Comparison of ENCODE assay signal across 7 mouse cellular contexts in genomic region chr7:44641887-44642286, GRCm38 (mm10). TPM values are rescaled to one million over a fixed set of nuclear protein-coding genes. Genes with fewer than 3 reads are reported as not detected.
DNase-seq lines count a peak whose midpoint lies in the region; ATAC-seq and TF ChIP-seq lines count a peak whose summit lies in the region.

No protein-coding gene starts in this region.

- no peak overlapping the region for H3K9ac ChIP-seq in intestine, postnatal 0 days (ENCODE audit: low read depth, low read length)

- no peak overlapping the region for H3K4me2 ChIP-seq in intestine, postnatal 0 days (replicated peaks; ENCODE audit: low read depth)

- H3K36me3 ChIP-seq in G1E (replicated peaks) = no peaks in the 10 kb centered on the region
- H3K36me3 ChIP-seq in intestine, postnatal 0 days (ENCODE audit: control insufficient read depth, insufficient read depth) = peaks cover 49% of the 10 kb centered on the region

- 31% methylated on average over 8 of the region's 8 CpGs for WGBS in intestine, postnatal 0 days

- H3K27ac ChIP-seq in intestine, postnatal 0 days (ENCODE audit: low read depth, low read length) = no peak overlapping the region

- H3K4me3 ChIP-seq in G1E (ENCODE audit: low read depth, low read length) = no peak overlapping the region
- H3K4me3 ChIP-seq in intestine, postnatal 0 days (ENCODE audit: low read depth, low read length) = no peak overlapping the region

- peaks cover 10% of the 10 kb centered on the region for H3K27me3 ChIP-seq in G1E (ENCODE audit: insufficient read depth, low read length)
- H3K27me3 ChIP-seq in intestine, postnatal 0 days (replicated peaks; ENCODE audit: control insufficient read depth, insufficient read depth, low read length) = no peaks in the 10 kb centered on the region

- DNase-seq in left cerebral cortex, adult 18-20 months (ENCODE audit: low spot score in 2 of 2) = peak; percentile 48 to 67
- DNase-seq in left cerebral cortex, adult 11 months (ENCODE audit: low spot score) = no peak
- peak; percentile 32 for DNase-seq in G1E (ENCODE audit: low spot score)
- peak; percentile 49 to 68 for DNase-seq in adrenal gland, postnatal 36 days
- DNase-seq in spleen, postnatal 36 days (ENCODE audit: low spot score in 2 of 2) = peak; percentile 18 to 34
- DNase-seq in urinary bladder, adult 18-20 months (ENCODE audit: low spot score in 2 of 2) = no peak

- H3K4me1 ChIP-seq in G1E (ENCODE audit: insufficient read depth, low read depth, low read length) = peaks cover 3% of the 10 kb centered on the region; the same call in 1 of the 2 replicates
- H3K4me1 ChIP-seq in intestine, postnatal 0 days (replicated peaks; ENCODE audit: control insufficient read depth, insufficient read depth, low read length) = no peaks in the 10 kb centered on the region

- ATAC-seq in G1E (ENCODE audit: extremely low read depth, insufficient number of reproducible peaks, low FRiP score, poor library complexity, severe bottlenecking) = no peak
- ATAC-seq in intestine, postnatal 0 days = no peak

- TF ChIP-seq CTCF in G1E (IDR thresholded peaks at IDR 0.05; ENCODE audit: low read depth, low read length) = peak; percentile 61; the same call in 1 of the 2 replicates
- peak; percentile 68 for TF ChIP-seq CTCF in intestine, postnatal 0 days (IDR thresholded peaks at IDR 0.05; ENCODE audit: low read depth)

- H3K9me3 ChIP-seq in G1E (replicated peaks) = no peaks in the 10 kb centered on the region
- no peaks in the 10 kb centered on the region for H3K9me3 ChIP-seq in intestine, postnatal 0 days (ENCODE audit: control insufficient read depth)

RNA-seq across cellular contexts. Expression of gene Myh14, which starts 28.8 kb away (rescaled TPM):
- 10 to 100 TPM; 22.4 to 24.4 TPM for total RNA-seq in left cerebral cortex, adult 18-20 months (2021)
- total RNA-seq in G1E (2014; fragmentation: Nextera tagmentation) (not detected in 2 replicates), G1E (2017) (not detected in 2 replicates)
- not detected in 2 replicates for polyA plus RNA-seq in G1E (2012)
- total RNA-seq in adrenal gland, postnatal 36 days (2021) = 1 to 10 TPM; 3.0 to 4.9 TPM
- 114 and 141 TPM in 2 replicates for polyA plus RNA-seq in intestine, postnatal 0 days (2015; fragmentation: Nextera tagmentation; extraction: Ambion mirVana)

RNA-seq across cellular contexts. Expression of gene Kcnc3, which starts 51.4 kb away (rescaled TPM):
- 100 to 1,000 TPM in 1 of 2 experiments, 10 to 100 TPM in 1; 94.5 to 111 TPM for total RNA-seq in left cerebral cortex, adult 18-20 months (2021)
- total RNA-seq in G1E (2014; fragmentation: Nextera tagmentation) = 0.53 TPM in 1 of 2 replicates, not detected in the other
- total RNA-seq in G1E (2017) = 0.05 TPM in 1 of 2 replicates, not detected in the other
- not detected in 2 replicates for polyA plus RNA-seq in G1E (2012)
- 1 to 10 TPM; 2.6 to 3.9 TPM for total RNA-seq in adrenal gland, postnatal 36 days (2021)
- polyA plus RNA-seq in intestine, postnatal 0 days (2015; fragmentation: Nextera tagmentation; extraction: Ambion mirVana) = 0.20 TPM in 2 replicates

Comparison
In these comparisons a context has a peak if more than half of its experiments do, and no peak if none do; other contexts are left out.
1. DNase-seq: peak in left cerebral cortex, adult 18-20 months (2 of 2), G1E (single experiment), adrenal gland, postnatal 36 days (2 of 2) and spleen, postnatal 36 days (2 of 2); none in left cerebral cortex, adult 11 months (single experiment) and urinary bladder, adult 18-20 months (0 of 2).
2. RNA of gene Myh14, which starts 28.8 kb away (total RNA-seq): 22.4 to 24.4 TPM in left cerebral cortex, adult 18-20 months and 3.0 to 4.9 TPM in adrenal gland, postnatal 36 days; not detected in G1E; every median in the first group is over 4 times any median in the second.
3. RNA of gene Kcnc3, which starts 51.4 kb away (total RNA-seq): 94.5 to 111 TPM in left cerebral cortex, adult 18-20 months; 2.6 to 3.9 TPM in adrenal gland, postnatal 36 days and 0.05 to 0.53 TPM in G1E; every median in the first group is over 10 times any median in the second.